Mouse (Mus musculus) intestine, embryonic 14.5 days (tissue): ENCODE measurements around the gene Rgs3. TPM values are rescaled to one million over a fixed set of nuclear protein-coding genes. Genes with fewer than 3 reads are reported as not detected.

ENCODE experiments used
- ATAC-seq: fragments of 200-750 bp; cut with Nextera tagmentation; replicated peaks from 2 replicates; pipeline ENCODE4 v1.8.0; 2017; ENCODE audit warnings: low read depth, moderate number of reproducible peaks, moderate TSS enrichment, moderate library complexity; ENCODE audit not compliant: low FRiP score, low TSS enrichment
- DNase-seq: peaks from one replicate; pipeline ENCODE4 v3.0.0-alpha.2; 2018; ENCODE audit warnings: low spot score
- H3K27ac ChIP-seq: fragments of 300-500 bp; sonication (generic); 2 replicates; pipeline ENCODE4 v1.5.1; 2014; ENCODE audit warnings: low read depth, mild to moderate bottlenecking, control low read depth
- H3K27me3 ChIP-seq: fragments of 300-500 bp; sonication (generic); replicated peaks from 2 replicates; pipeline ENCODE4 v1.6.1; 2014; ENCODE audit warnings: low read length, control low read depth; ENCODE audit not compliant: control insufficient read depth, insufficient read depth
- H3K36me3 ChIP-seq: fragments of 300-500 bp; sonication (generic); 2 replicates; pipeline ENCODE4 v1.6.1; 2014; ENCODE audit warnings: low read length, control low read depth; ENCODE audit not compliant: control insufficient read depth, insufficient read depth
- H3K4me1 ChIP-seq: fragments of 300-500 bp; sonication (generic); replicated peaks from 2 replicates; pipeline ENCODE4 v1.6.1; 2014; ENCODE audit warnings: low read length, control low read depth, mixed read lengths; ENCODE audit not compliant: control insufficient read depth, insufficient read depth
- H3K4me2 ChIP-seq: fragments of 300-500 bp; sonication (generic); 2 replicates; pipeline ENCODE4 v1.6.1; 2014; ENCODE audit warnings: low read length
- H3K4me3 ChIP-seq: fragments of 300-500 bp; sonication (generic); 2 replicates; pipeline ENCODE4 v1.5.1; 2014; ENCODE audit warnings: low read depth, low read length, control low read depth, mixed read lengths
- H3K9ac ChIP-seq: fragments of 300-500 bp; sonication (generic); 2 replicates; pipeline ENCODE4 v1.6.1; 2014; ENCODE audit warnings: mild to moderate bottlenecking, low read length
- H3K9me3 ChIP-seq: fragments of 300-500 bp; sonication (generic); 2 replicates; pipeline ENCODE4 v1.6.1; 2016; ENCODE audit warnings: low read length, control low read depth; ENCODE audit not compliant: control insufficient read depth
- WGBS: fragments of 180-500 bp; shearing (Covaris S2); extraction: QIAGEN DNeasy Blood & Tissue Kit; methylation state at CpG from one replicate; pipeline ENCODE4 v1.1.7; 2014; 5-methylcytosine and 5-hydroxymethylcytosine counted together
- polyA plus RNA-seq: library from polyadenylated mRNA; unstranded; fragments of >200 nt; fragmentation: Nextera tagmentation; extraction: Ambion mirVana; gene quantifications from 2 replicates; pipeline ENCODE4 v1.2.1, GENCODE M21; 2014

Gene Rgs3
- polyA plus RNA-seq, 1 experiment from 2014 or later, result 35.0 TPM

DNA sequence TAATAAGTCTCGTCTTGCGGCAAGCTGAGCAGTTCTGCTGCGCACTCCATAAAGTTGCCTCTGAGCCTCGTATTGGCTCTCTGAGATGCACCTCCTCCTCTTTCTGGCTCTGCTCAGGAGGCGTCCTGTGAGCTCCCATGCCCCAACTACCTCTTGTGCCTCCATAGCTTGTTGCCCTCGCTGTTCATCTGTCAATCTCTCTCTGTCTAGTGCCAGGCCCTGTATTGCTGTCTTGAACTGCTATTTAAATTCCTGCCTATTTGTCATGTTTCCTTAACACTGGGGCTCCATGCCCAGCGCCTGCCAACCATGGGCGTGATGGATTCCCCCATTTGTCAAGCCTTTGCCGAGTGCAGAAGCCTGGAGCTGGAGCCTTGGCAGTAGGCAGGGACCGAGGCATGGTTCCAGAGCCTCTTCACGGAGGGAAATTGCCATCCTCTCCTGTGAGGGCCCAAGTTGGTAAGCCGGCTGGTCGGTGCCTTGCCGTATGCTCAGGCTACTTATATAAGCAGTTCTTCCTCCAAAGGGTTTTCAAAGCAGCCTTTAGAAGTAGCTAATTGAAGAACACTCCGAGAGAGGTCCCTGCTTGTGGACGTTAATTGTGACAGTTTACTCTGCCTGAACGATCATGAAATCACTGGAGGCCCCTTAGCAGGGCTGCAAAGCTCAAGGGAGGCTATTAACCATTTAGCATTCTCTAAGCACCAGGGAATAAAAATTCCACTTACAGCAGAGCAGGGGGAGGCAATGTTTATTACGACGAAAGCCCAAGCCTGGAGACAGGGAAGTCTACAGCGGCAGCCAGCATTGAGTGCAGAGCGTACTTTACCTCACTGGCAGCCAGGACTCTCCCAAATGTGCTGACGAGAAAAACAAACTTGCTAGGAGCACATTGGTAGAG, 53.2 kb downstream of the Rgs3 start:
- Histone ChIP-seq H3K9me3 (no peaks in the 10 kb centered on the region), H3K4me2 (peak overlapping the region; percentile 24; the same call in 1 of the 2 replicates), H3K36me3 (no peaks in the 10 kb centered on the region), H3K4me1 (peaks cover 36% of the 10 kb centered on the region), H3K9ac (no peak overlapping the region), H3K4me3 (no peak overlapping the region), H3K27me3 (no peaks in the 10 kb centered on the region), H3K27ac (peak overlapping the region; percentile 39)
- ATAC-seq (0 out of 2 replicates have a peak, but pooled peaks have one; percentile 24), DNase-seq (no peak)
- 24% methylated on average over 22 of the region's 22 CpGs for whole genome bisulfite sequencing

GRCm38 (mm10) chr4:62613646-62614365, 54.2 kb downstream of the Rgs3 start:
- ATAC-seq (no peak), DNase-seq (no peak)
- H3K9me3 ChIP-seq, result no peaks in the 10 kb centered on the region
- H3K4me1 ChIP-seq, result peaks cover 36% of the 10 kb centered on the region
- WGBS, result 67% methylated on average over 13 of the region's 13 CpGs
- no peak overlapping the region for H3K9ac ChIP-seq
- H3K27ac ChIP-seq, result peak overlapping the region; percentile 39
- no peak overlapping the region for H3K4me3 ChIP-seq
- no peak overlapping the region for H3K4me2 ChIP-seq
- H3K27me3 ChIP-seq, result no peaks in the 10 kb centered on the region
- no peaks in the 10 kb centered on the region for H3K36me3 ChIP-seq

- no peaks in the 10 kb centered on the region for H3K36me3 ChIP-seq
- H3K4me2 ChIP-seq, result no peak overlapping the region
- H3K9ac ChIP-seq, result no peak overlapping the region
- H3K27me3 ChIP-seq, result no peaks in the 10 kb centered on the region
- H3K4me3 ChIP-seq, result no peak overlapping the region
- no peaks in the 10 kb centered on the region for H3K9me3 ChIP-seq
- ATAC-seq (no peak), DNase-seq (no peak)
- WGBS, result 63% methylated on average over 9 of the region's 9 CpGs
- H3K27ac ChIP-seq, result no peak overlapping the region
- peaks cover 13% of the 10 kb centered on the region for H3K4me1 ChIP-seq
These were observed 58.3 kb downstream of the Rgs3 start for GRCm38 (mm10) chr4:62617856-62618440.

DNA sequence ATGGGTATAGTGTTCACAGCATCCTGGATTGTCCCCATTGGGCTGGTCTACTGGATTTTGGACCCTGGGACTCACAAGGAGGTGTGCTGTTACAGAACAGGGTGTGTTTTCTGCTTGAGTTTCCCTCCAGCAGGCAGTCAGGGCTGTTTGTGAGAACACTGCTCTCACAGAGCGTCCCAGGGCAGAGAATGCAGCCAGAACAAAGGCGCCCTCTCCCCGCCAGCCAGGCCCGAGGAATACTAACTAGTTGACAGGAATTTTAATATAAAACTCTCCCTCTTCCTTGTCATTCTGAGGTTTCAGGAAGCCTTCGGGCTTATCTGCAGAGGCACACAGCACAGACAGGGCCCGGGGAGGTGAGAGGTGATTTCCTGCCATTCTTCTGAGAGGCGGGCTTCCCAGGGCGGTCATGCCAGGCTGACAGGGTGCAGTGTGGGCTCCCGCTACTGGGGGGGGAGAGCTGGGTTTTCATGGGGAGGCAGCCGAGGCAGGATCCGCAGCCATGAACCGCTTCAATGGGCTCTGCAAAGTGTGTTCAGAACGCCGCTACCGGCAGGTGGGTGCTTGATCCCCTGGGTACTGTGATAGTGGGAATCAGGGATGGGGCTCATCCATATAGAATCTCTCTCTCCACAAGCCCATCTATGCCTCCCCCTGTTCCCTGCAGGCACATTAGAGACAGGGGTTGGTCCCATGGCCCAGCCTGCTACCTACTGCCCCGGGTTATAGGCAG, 59.8 kb downstream of the Rgs3 start:
- ATAC-seq, result no peak
- DNase-seq, result no peak
- Histone ChIP-seq H3K4me3 (no peak overlapping the region), H3K4me1 (no peaks in the 10 kb centered on the region; the same call in 1 of the 2 replicates), H3K36me3 (no peaks in the 10 kb centered on the region), H3K4me2 (no peak overlapping the region), H3K27ac (peak overlapping the region; percentile 2; the same call in 1 of the 2 replicates), H3K27me3 (no peaks in the 10 kb centered on the region), H3K9ac (0 out of 2 replicates have a peak overlapping the region, but pooled peaks have one; percentile 11), H3K9me3 (no peaks in the 10 kb centered on the region)
- WGBS, result 44% methylated on average over 16 of the region's 16 CpGs

DNA sequence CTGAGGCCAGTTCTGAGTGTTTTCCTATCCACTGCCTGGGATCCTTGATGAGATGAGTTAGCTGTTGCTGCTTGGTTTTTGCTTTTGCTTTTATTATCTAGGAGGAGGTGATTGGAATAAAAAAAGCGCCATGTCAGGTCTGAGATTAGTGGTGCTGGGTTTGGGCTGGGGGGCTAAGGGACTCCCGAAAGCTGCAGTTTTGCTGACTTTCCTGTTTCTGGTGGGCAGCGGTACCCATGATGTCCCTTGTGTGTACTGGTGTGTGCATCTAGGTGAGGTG, 60.3 kb downstream of the Rgs3 start:
- Histone ChIP-seq H3K27ac (peak overlapping the region; percentile 2; the same call in 1 of the 2 replicates), H3K9me3 (no peaks in the 10 kb centered on the region), H3K27me3 (no peaks in the 10 kb centered on the region), H3K4me3 (no peak overlapping the region), H3K4me1 (peaks cover 2% of the 10 kb centered on the region; the same call in 1 of the 2 replicates), H3K4me2 (no peak overlapping the region), H3K36me3 (no peaks in the 10 kb centered on the region), H3K9ac (0 out of 2 replicates have a peak overlapping the region, but pooled peaks have one; percentile 11)
- DNase-seq (no peak), ATAC-seq (no peak)
- whole genome bisulfite sequencing, result 87% methylated on average over 3 of the region's 3 CpGs

GRCm38 (mm10) chr4:62621151-62621550, 61.5 kb downstream of the Rgs3 start:
- Histone ChIP-seq H3K4me2 (peak overlapping the region; percentile 27), H3K4me1 (peaks cover 10% of the 10 kb centered on the region), H3K27ac (no peak overlapping the region), H3K27me3 (no peaks in the 10 kb centered on the region), H3K36me3 (no peaks in the 10 kb centered on the region), H3K4me3 (0 out of 2 replicates have a peak overlapping the region, but pooled peaks have one; percentile 3), H3K9ac (no peak overlapping the region), H3K9me3 (no peaks in the 10 kb centered on the region)
- WGBS, result 75% methylated on average over 9 of the region's 9 CpGs
- ATAC-seq (no peak), DNase-seq (no peak)

DNA sequence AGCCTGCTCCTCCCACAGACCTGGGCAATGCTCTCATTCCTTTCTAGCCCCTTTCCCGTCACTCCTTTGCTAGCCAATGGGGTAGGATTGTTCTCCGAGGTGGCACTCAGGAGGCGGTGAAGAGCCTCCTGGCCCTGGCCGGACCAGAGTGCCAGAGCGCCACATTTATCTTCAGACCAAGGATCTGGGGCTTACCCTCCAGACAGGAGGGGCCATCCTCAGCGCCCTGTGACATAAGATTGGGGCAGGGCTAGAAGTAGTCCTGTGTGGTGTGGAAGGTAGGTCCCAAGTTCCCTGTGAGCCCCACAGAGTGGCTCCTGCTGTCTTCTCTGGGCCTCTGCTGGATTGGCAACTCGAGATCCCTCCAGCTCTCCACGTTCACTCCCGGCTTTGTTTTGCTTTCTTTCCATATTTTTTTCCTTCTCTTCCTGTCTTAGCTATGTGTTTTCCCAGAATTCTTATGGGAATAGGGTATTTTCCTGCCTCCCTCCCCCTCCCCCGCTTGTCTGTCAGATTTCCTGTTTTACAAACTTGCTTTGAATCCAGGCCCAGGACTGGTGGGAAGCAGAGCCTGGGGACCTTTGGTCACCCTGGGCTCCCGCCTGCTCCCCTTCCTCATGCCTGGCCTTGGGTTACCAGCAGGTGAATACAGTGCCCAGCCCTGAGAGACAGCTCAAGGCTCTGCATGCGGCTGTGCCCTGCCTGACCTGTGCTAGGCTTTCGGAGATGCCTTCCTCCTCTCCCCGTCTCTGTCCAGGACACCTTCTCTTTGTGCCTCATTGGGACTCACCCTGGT, 62.4 kb downstream of the Rgs3 start:
- Histone ChIP-seq H3K4me3 (no peak overlapping the region), H3K9ac (no peak overlapping the region), H3K4me1 (peaks cover 14% of the 10 kb centered on the region), H3K27ac (no peak overlapping the region), H3K36me3 (no peaks in the 10 kb centered on the region), H3K4me2 (no peak overlapping the region), H3K27me3 (no peaks in the 10 kb centered on the region), H3K9me3 (no peaks in the 10 kb centered on the region)
- DNase-seq, result no peak
- no peak for ATAC-seq
- WGBS, result 58% methylated on average over 14 of the region's 14 CpGs
